In the genomic region with DNA sequence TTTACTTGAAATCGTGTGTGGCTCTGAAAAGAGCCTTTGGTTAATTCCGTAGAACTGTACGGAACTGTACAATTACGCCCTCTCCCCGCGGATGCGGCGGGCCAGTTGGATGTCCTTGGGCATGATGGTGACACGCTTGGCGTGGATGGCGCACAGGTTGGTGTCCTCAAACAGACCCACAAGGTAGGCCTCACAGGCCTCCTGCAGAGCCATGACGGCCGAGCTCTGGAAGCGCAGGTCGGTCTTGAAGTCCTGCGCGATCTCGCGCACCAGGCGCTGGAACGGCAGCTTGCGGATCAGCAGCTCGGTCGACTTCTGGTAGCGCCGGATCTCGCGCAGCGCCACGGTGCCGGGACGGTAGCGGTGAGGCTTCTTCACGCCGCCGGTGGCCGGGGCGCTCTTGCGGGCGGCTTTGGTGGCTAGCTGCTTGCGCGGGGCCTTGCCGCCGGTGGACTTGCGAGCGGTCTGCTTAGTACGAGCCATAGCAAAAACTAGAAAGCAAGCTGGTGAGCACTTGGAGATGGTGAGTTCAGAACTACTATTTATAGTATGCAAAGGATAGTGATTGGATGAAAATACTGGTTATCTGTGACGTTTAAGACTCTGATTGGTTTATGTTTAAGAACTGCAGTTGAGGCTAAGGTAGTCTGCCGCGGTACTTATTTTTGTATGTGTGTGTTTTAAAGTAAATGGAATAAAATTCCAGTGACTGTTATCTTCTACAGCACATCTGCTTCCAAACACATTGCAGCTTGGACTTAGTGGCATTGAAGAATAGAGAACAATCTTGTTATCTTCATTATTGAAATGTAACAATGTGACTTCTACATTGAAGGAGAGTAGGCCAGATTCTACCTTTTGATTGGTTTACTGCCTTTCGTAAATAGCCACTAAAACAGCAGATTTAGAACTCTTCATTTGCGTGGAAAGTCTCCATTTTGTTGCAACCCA, we compare ENCODE assay signal across 8 mouse cellular contexts. TPM values are rescaled to one million over a fixed set of nuclear protein-coding genes. Genes with fewer than 3 reads are reported as not detected.
DNase-seq lines count a peak whose midpoint lies in the region; ATAC-seq and TF ChIP-seq lines count a peak whose summit lies in the region.
"Not testable (repeated sequence)": the region's sequence is repeated elsewhere in the genome, so short reads cannot be mapped to it uniquely, and the experiment has no call there.

A gene (minus strand): TSS at position 516 of the 951 bp plus-strand sequence.

- peak within 1 kb of the TSS; percentile 90 for H3K4me2 ChIP-seq in heart, embryonic 14.5 days (ENCODE audit: low read length)
- peak within 1 kb of the TSS; percentile 76 for H3K4me2 ChIP-seq in kidney, postnatal 0 days (ENCODE audit: low read length)
- peak within 1 kb of the TSS; percentile 84 for H3K4me2 ChIP-seq in liver, embryonic 11.5 days

- peak within 1 kb of the TSS; percentile 95 for H3K27ac ChIP-seq in heart, embryonic 14.5 days (replicated peaks in 1 of 2; ENCODE audit: control insufficient read depth in 1 of 2, insufficient read depth in 1 of 2, low read depth in 2 of 2, low read length in 2 of 2)
- H3K27ac ChIP-seq in kidney, postnatal 0 days: peak within 1 kb of the TSS; percentile 89
- H3K27ac ChIP-seq in liver, embryonic 11.5 days (ENCODE audit: low read depth, low read length): peak within 1 kb of the TSS; percentile 99

- H3ac ChIP-seq in C2C12 (ENCODE audit: control insufficient read depth, insufficient read length, low read depth): peak within 1 kb of the TSS; percentile 38

- H3K79me2 ChIP-seq in C2C12 (ENCODE audit: control insufficient read depth, insufficient read depth): not testable (repeated sequence)

- not testable (repeated sequence) for H3K36me3 ChIP-seq in C2C12 (ENCODE audit: control insufficient read depth, insufficient read depth); erythroblast, embryonic 14.5 days (ENCODE audit: control insufficient read depth); heart, embryonic 14.5 days (ENCODE audit: control insufficient read depth, insufficient read depth, low read length); kidney, postnatal 0 days (ENCODE audit: insufficient read depth, low read length); liver, embryonic 11.5 days (ENCODE audit: control insufficient read depth, insufficient read depth, low read length); splenic B cell, adult 2 months (ENCODE audit: control insufficient read depth, insufficient read depth, low read length, poor library complexity, severe bottlenecking)

- H3K27me3 ChIP-seq in C2C12 (ENCODE audit: control insufficient read depth, insufficient read depth, insufficient read length); erythroblast, embryonic 14.5 days (ENCODE audit: control insufficient read depth); heart, embryonic 14.5 days (ENCODE audit: control insufficient read depth, insufficient read depth, low read length); kidney, postnatal 0 days (ENCODE audit: insufficient read depth, low read length); liver, embryonic 11.5 days (replicated peaks; ENCODE audit: control insufficient read depth, insufficient read depth, low read length); splenic B cell, adult 2 months (ENCODE audit: control insufficient read depth, insufficient read depth, low read length, poor library complexity, severe bottlenecking): not testable (repeated sequence)

- H3K4me1 ChIP-seq in erythroblast, embryonic 14.5 days (ENCODE audit: control insufficient read depth): peaks cover 87% of the 10 kb centered on the region
- peaks cover 8 to 26% of the 10 kb centered on the region in 2 experiments for H3K4me1 ChIP-seq in heart, embryonic 14.5 days (ENCODE audit: control insufficient read depth in 2 of 2, insufficient read depth in 2 of 2, low read length in 2 of 2)
- H3K4me1 ChIP-seq in kidney, postnatal 0 days (replicated peaks; ENCODE audit: insufficient read depth, low read length): peaks cover 17% of the 10 kb centered on the region
- H3K4me1 ChIP-seq in liver, embryonic 11.5 days (replicated peaks; ENCODE audit: control insufficient read depth, insufficient read depth, low read length): peaks cover 40% of the 10 kb centered on the region

- not testable (repeated sequence) for H3K9me3 ChIP-seq in erythroblast, embryonic 14.5 days (ENCODE audit: control insufficient read depth, low read length); heart, embryonic 14.5 days (ENCODE audit: control insufficient read depth, low read length); kidney, postnatal 0 days (replicated peaks; ENCODE audit: low read length); liver, embryonic 11.5 days (ENCODE audit: control insufficient read depth, low read length)

- WGBS in heart, embryonic 14.5 days: under 1% methylated on average over 34 of the region's 52 CpGs
- under 1% methylated on average over 21 of the region's 52 CpGs for WGBS in kidney, postnatal 0 days
- WGBS in liver, embryonic 11.5 days: under 1% methylated on average over 29 of the region's 52 CpGs

- peak within 1 kb of the TSS; percentile 24 for H3K4me3 ChIP-seq in C2C12 (ENCODE audit: insufficient read depth, poor library complexity, severe bottlenecking)
- H3K4me3 ChIP-seq in erythroblast, embryonic 14.5 days (replicated peaks): peak within 1 kb of the TSS; percentile 80
- peak within 1 kb of the TSS; percentile 50 to 69 for H3K4me3 ChIP-seq in heart, embryonic 14.5 days (ENCODE audit: control insufficient read depth in 1 of 2, insufficient read depth in 1 of 2, low read depth in 1 of 2, low read length in 2 of 2)
- peak within 1 kb of the TSS; percentile 42 for H3K4me3 ChIP-seq in kidney, postnatal 0 days (replicated peaks; ENCODE audit: low read depth, low read length)
- H3K4me3 ChIP-seq in liver, embryonic 11.5 days (ENCODE audit: low read depth, low read length): peak within 1 kb of the TSS; percentile 56

- H3K9ac ChIP-seq in heart, embryonic 14.5 days (ENCODE audit: low read length): peak within 1 kb of the TSS; percentile 77
- peak within 1 kb of the TSS; percentile 62 for H3K9ac ChIP-seq in kidney, postnatal 0 days (ENCODE audit: low read depth, low read length)
- H3K9ac ChIP-seq in liver, embryonic 11.5 days (ENCODE audit: low read depth, low read length): peak within 1 kb of the TSS; percentile 83

- peak; percentile 95 for DNase-seq in brain, adult 2 months (ENCODE audit: low read depth, low spot score)
- peak; percentile 98 for DNase-seq in kidney, postnatal 0 days (ENCODE audit: low spot score)
- DNase-seq in liver, embryonic 11.5 days (ENCODE audit: low spot score): peak; percentile 66
- DNase-seq in splenic B cell, adult 2 months (ENCODE audit: low read depth, low spot score): peak; percentile 93

- TF ChIP-seq CTCF in C2C12 (IDR thresholded peaks at IDR 0.05; ENCODE audit: control insufficient read depth, insufficient read depth, insufficient read length); kidney, postnatal 0 days (IDR thresholded peaks at IDR 0.05; ENCODE audit: low read depth): not testable (repeated sequence)

- ATAC-seq in heart, embryonic 14.5 days (ENCODE audit: insufficient number of reproducible peaks, insufficient read depth, low FRiP score, low read depth): peak; percentile 52
- ATAC-seq in kidney, postnatal 0 days (replicated peaks; ENCODE audit: low FRiP score, low read depth): peak; percentile 62
- ATAC-seq in liver, embryonic 11.5 days (replicated peaks; ENCODE audit: low FRiP score): peak; percentile 67
- ATAC-seq in monocyte, adult 5-6 weeks (replicated peaks; ENCODE audit: insufficient number of reproducible peaks, low FRiP score, low TSS enrichment, poor library complexity, severe bottlenecking): peak; percentile 65

- H3K79me3 ChIP-seq in C2C12 (ENCODE audit: low read depth): not testable (repeated sequence)

RNA-seq across cellular contexts. Expression of the gene that starts here (rescaled TPM):
- polyA plus RNA-seq in C2C12 (2012; fragmentation: generic; extraction: Trizol): 2.4 TPM
- 1.5 and 4.0 TPM in 2 replicates for polyA plus RNA-seq in erythroblast, embryonic 14.5 days (2012)
- 2.6 and 3.0 TPM in 2 replicates for polyA plus RNA-seq in heart, embryonic 14.5 days (2014; fragmentation: Nextera tagmentation; extraction: Ambion mirVana)
- 5.2 and 6.7 TPM in 2 replicates for polyA plus RNA-seq in kidney, postnatal 0 days (2015; fragmentation: Nextera tagmentation; extraction: Ambion mirVana)
- 4.2 and 8.8 TPM in 2 replicates for polyA plus RNA-seq in liver, embryonic 11.5 days (2014; fragmentation: Nextera tagmentation; extraction: Ambion mirVana)
- total RNA-seq in monocyte, adult 5-6 weeks (2017): 4.6 to 86.2 TPM (median 18.3 TPM) in 3 replicates

Comparison
In these comparisons a context has a peak if more than half of its experiments do, and no peak if none do; other contexts are left out.
1. Peak in every context shown above with its lines: DNase-seq, ATAC-seq, H3K4me3 ChIP-seq and H3K27ac ChIP-seq.
2. H3K4me3 ChIP-seq: peak in every context shown above with its lines; median percentile 80 in erythroblast, embryonic 14.5 days; 60 in heart, embryonic 14.5 days; 56 in liver, embryonic 11.5 days; 42 in kidney, postnatal 0 days; 24 in C2C12.